Mouse (Mus musculus): ENCODE data around the gene Asns.

DNA sequence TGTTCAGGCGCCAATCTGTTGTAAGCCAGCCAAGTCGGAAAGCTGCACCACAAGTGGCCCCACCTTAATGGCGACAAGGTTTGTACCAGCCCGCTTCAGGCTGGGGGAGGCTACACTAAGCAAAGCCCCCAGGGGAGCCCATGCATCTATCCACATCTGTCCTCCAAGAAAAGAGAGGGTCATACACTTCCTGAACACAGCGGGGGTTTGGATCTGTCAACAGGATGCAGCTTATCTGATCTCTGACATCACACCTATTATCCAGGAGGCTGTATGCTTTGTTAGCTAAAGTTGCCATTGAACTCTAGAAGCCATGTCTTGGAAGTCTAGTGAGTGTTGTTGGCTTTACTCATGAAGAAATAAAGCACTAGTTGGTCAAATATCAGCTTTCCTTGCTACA is 35.2 kb upstream of the Asns start:
- no peak for TF ChIP-seq POLR2A (IDR thresholded peaks at IDR 0.05; ENCODE audit: borderline replicate concordance, extremely low read depth, low read depth, low read length)
- no peak for TF ChIP-seq CTCF (IDR thresholded peaks at IDR 0.05; ENCODE audit: insufficient read depth, low read length)

Measured in lung, adult 2 months (tissue).